Mouse (Mus musculus): Measurements from ENCODE around the gene Hist1h2br.
"Not testable (repeated sequence)": the region's sequence is repeated elsewhere in the genome, so short reads cannot be mapped to it uniquely, and the experiment has no call there.

DNA sequence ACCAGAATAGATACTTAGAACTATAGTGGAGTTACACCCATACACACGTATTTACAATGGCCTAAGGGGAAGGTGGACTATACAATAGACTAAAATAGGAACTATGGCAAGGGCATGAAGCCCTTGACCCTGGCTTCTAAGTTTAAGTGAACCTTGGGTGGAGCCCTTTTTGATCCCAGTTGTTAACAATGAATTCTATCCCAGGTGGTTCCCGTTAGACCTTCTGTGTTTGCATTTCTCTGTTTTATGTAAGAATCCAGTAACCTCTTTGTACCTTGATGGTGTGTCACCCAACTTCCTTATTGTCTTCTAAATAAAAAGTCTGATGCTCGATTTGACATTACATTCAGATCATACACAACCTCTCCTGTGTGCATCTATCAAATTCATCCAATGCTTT is 32.0 kb downstream of the Hist1h2br start:
- not testable (repeated sequence) for TF ChIP-seq GATA1 (IDR thresholded peaks at IDR 0.05; ENCODE audit: borderline replicate concordance, low read length); FLI1 (IDR thresholded peaks at IDR 0.05; ENCODE audit: low read length)
